Mouse (Mus musculus): ENCODE measurements around the gene Fam171a1.

DNA sequence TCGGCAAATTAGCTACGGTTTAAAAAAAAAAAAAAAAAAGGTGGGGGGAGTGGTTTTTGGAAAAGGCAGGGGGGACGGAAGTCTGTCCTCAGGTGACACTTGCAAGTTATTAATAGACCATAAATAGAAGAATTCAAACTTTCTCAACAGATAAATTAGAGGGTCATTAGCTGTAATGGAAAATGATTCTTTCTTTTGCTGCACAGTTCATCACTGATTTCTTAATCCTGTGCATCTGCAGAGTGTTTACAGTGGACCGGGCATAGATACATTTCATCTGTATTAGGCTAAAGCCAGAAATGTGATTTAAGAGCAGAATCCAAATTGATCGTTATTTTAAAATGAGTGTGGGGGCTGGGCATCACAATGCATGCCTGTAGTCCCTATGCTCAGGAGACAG lies 36.3 kb downstream of the Fam171a1 start:
- no peak for TF ChIP-seq TCF12 (IDR thresholded peaks at IDR 0.05; ENCODE audit: insufficient read depth, poor library complexity, severe bottlenecking)
- no peak for TF ChIP-seq POLR2A (IDR thresholded peaks at IDR 0.05; ENCODE audit: insufficient read length, low read depth)
- TF ChIP-seq POLR2AphosphoS2 (IDR thresholded peaks at IDR 0.05; ENCODE audit: insufficient read length, low read depth): no peak
- TF ChIP-seq E2F4 (IDR thresholded peaks at IDR 0.05; ENCODE audit: insufficient read depth): no peak
- no peak for TF ChIP-seq CEBPB (IDR thresholded peaks at IDR 0.05; ENCODE audit: insufficient read depth, poor library complexity, severe bottlenecking)

Data from myocyte (in vitro differentiated cells).